Mouse (Mus musculus) neural tube, embryonic 11.5 days (tissue): Measurements from ENCODE around the gene Cenpu. TPM values are rescaled to one million over a fixed set of nuclear protein-coding genes. Genes with fewer than 3 reads are reported as not detected.

Experiments
- ATAC-seq: fragments of 200-750 bp; cut with Nextera tagmentation; 2 replicates; pipeline ENCODE4 v1.8.0; 2017; ENCODE audit warnings: moderate number of reproducible peaks, mild to moderate bottlenecking, moderate TSS enrichment, moderate library complexity; ENCODE audit not compliant: insufficient read depth, low FRiP score, low TSS enrichment
- DNase-seq: peaks from one replicate; pipeline ENCODE4 v3.0.0-alpha.2; 2015; ENCODE audit warnings: low spot score
- H3K27ac ChIP-seq: fragments of 300-500 bp; sonication (generic); 2 replicates; pipeline ENCODE4 v1.5.1; 2014; ENCODE audit warnings: low read depth, mild to moderate bottlenecking, low read length
- H3K27me3 ChIP-seq: fragments of 300-500 bp; sonication (generic); 2 replicates; pipeline ENCODE4 v1.6.1; 2014; ENCODE audit warnings: mild to moderate bottlenecking, low read length, mixed read lengths; ENCODE audit not compliant: control insufficient read depth, insufficient read depth
- H3K36me3 ChIP-seq: fragments of 300-500 bp; sonication (generic); 2 replicates; pipeline ENCODE4 v1.6.1; 2014; ENCODE audit warnings: mild to moderate bottlenecking, low read length, moderate library complexity, mixed read lengths; ENCODE audit not compliant: control insufficient read depth, insufficient read depth
- H3K4me1 ChIP-seq: fragments of 300-500 bp; sonication (generic); 2 replicates; pipeline ENCODE4 v1.6.1; 2014; ENCODE audit warnings: low read length, mixed read lengths; ENCODE audit not compliant: control insufficient read depth, insufficient read depth
- H3K4me2 ChIP-seq: fragments of 300-500 bp; sonication (generic); 2 replicates; pipeline ENCODE4 v1.6.1; 2014; ENCODE audit warnings: low read depth, mild to moderate bottlenecking, moderate library complexity
- H3K4me3 ChIP-seq: fragments of 300-500 bp; sonication (generic); 2 replicates; pipeline ENCODE4 v1.5.1; 2014; ENCODE audit warnings: low read depth, low read length
- H3K9ac ChIP-seq: fragments of 300-500 bp; sonication (generic); 2 replicates; pipeline ENCODE4 v1.6.1; 2014; ENCODE audit warnings: mild to moderate bottlenecking, low read length
- H3K9me3 ChIP-seq: fragments of 300-500 bp; sonication (generic); 2 replicates; pipeline ENCODE4 v1.6.1; 2016; ENCODE audit warnings: low read length; ENCODE audit not compliant: control insufficient read depth
- WGBS: fragments of 180-500 bp; shearing (Covaris S2); extraction: QIAGEN DNeasy Blood & Tissue Kit; methylation state at CpG from one replicate; pipeline ENCODE4 v1.1.7; 2014; 5-methylcytosine and 5-hydroxymethylcytosine counted together
- polyA plus RNA-seq: library from polyadenylated mRNA; unstranded; fragments of >200 nt; fragmentation: Nextera tagmentation; extraction: Ambion mirVana; gene quantifications from 2 replicates; pipeline ENCODE4 v1.2.1, GENCODE M21; 2014

The Cenpu gene
- polyA plus RNA-seq, 1 experiment from 2014 or later: 30.0 TPM

GRCm38 (mm10) chr8:46616879-46617689 is 65.3 kb downstream of the Cenpu start, which contains the start of the genes Primpol and Casp3:
Gene Primpol, minus strand, starts transcription at chr8:46617212.
Gene Casp3, plus strand, starts transcription at chr8:46617291.
- peak; percentile 98 for DNase-seq
- Histone ChIP-seq H3K4me3 (peak within 1 kb of the TSS; percentile 85), H3K9ac (peak within 1 kb of the TSS; percentile 92), H3K4me1 (peaks cover 9% of the 10 kb centered on the region), H3K27me3 (no peaks in the 10 kb centered on the region), H3K4me2 (peak within 1 kb of the TSS; percentile 63), H3K27ac (peak within 1 kb of the TSS; percentile 83), H3K36me3 (no peaks in the 10 kb centered on the region), H3K9me3 (no peaks in the 10 kb centered on the region)
- WGBS: under 1% methylated on average over 54 of the region's 54 CpGs
- ATAC-seq: peak; percentile 96

- DNase-seq: peak; percentile 27
- Histone ChIP-seq H3K36me3 (no peaks in the 10 kb centered on the region), H3K9me3 (no peaks in the 10 kb centered on the region), H3K4me3 (peak overlapping the region; percentile 85), H3K27me3 (no peaks in the 10 kb centered on the region), H3K4me2 (peak overlapping the region; percentile 63), H3K27ac (peak overlapping the region; percentile 83), H3K4me1 (peaks cover 9% of the 10 kb centered on the region), H3K9ac (peak overlapping the region; percentile 92)
- WGBS: under 1% methylated on average over 37 of the region's 38 CpGs
- peak; percentile 56; the same call in 1 of the 2 replicates for ATAC-seq
These were observed 66.1 kb downstream of the Cenpu start for GRCm38 (mm10) chr8:46617690-46618620.

GRCm38 (mm10) chr8:46618639-46619320 is 67.0 kb downstream of the Cenpu start:
- Histone ChIP-seq H3K9me3 (no peaks in the 10 kb centered on the region), H3K36me3 (no peaks in the 10 kb centered on the region), H3K27me3 (no peaks in the 10 kb centered on the region), H3K9ac (peak overlapping the region; percentile 92), H3K4me2 (peak overlapping the region; percentile 63), H3K27ac (no peak overlapping the region), H3K4me1 (peaks cover 9% of the 10 kb centered on the region), H3K4me3 (peak overlapping the region; percentile 85)
- WGBS: 4% methylated on average over 10 of the region's 10 CpGs
- DNase-seq (no peak), ATAC-seq (no peak)

- 77% methylated on average over 9 of the region's 9 CpGs for WGBS
- H3K4me1 ChIP-seq: peaks cover 9% of the 10 kb centered on the region
- no peak overlapping the region for H3K4me2 ChIP-seq
- H3K27ac ChIP-seq: no peak overlapping the region
- no peaks in the 10 kb centered on the region for H3K36me3 ChIP-seq
- H3K4me3 ChIP-seq: no peak overlapping the region
- no peaks in the 10 kb centered on the region for H3K27me3 ChIP-seq
- DNase-seq (no peak), ATAC-seq (no peak)
- no peak overlapping the region for H3K9ac ChIP-seq
- H3K9me3 ChIP-seq: no peaks in the 10 kb centered on the region
These were observed 70.8 kb downstream of the Cenpu start for GRCm38 (mm10) chr8:46622446-46623270.

- Histone ChIP-seq H3K9me3 (no peaks in the 10 kb centered on the region), H3K4me1 (no peaks in the 10 kb centered on the region), H3K9ac (no peak overlapping the region), H3K27ac (no peak overlapping the region), H3K36me3 (no peaks in the 10 kb centered on the region), H3K4me3 (no peak overlapping the region), H3K27me3 (no peaks in the 10 kb centered on the region), H3K4me2 (no peak overlapping the region)
- DNase-seq (no peak), ATAC-seq (no peak)
- 54% methylated on average over 1 of the region's 1 CpGs for WGBS
These were observed 73.3 kb downstream of the Cenpu start for GRCm38 (mm10) chr8:46625166-46625565.

GRCm38 (mm10) chr8:46626642-46627041 is 74.8 kb downstream of the Cenpu start:
- Histone ChIP-seq H3K9me3 (no peaks in the 10 kb centered on the region), H3K9ac (no peak overlapping the region), H3K4me3 (no peak overlapping the region), H3K27me3 (no peaks in the 10 kb centered on the region), H3K4me2 (no peak overlapping the region), H3K27ac (no peak overlapping the region), H3K36me3 (no peaks in the 10 kb centered on the region), H3K4me1 (no peaks in the 10 kb centered on the region)
- DNase-seq (no peak), ATAC-seq (no peak)
- 97% methylated on average over 5 of the region's 5 CpGs for WGBS

GRCm38 (mm10) chr8:46627881-46628280 is 76.1 kb downstream of the Cenpu start:
- Histone ChIP-seq H3K4me3 (no peak overlapping the region), H3K27ac (no peak overlapping the region), H3K9ac (no peak overlapping the region), H3K4me1 (no peaks in the 10 kb centered on the region), H3K4me2 (no peak overlapping the region), H3K36me3 (peaks cover 3% of the 10 kb centered on the region), H3K9me3 (no peaks in the 10 kb centered on the region), H3K27me3 (no peaks in the 10 kb centered on the region)
- WGBS: 66% methylated on average over 7 of the region's 7 CpGs
- DNase-seq (no peak), ATAC-seq (no peak)

GRCm38 (mm10) chr8:46628645-46629044 is 76.8 kb downstream of the Cenpu start:
- H3K9me3 ChIP-seq: no peaks in the 10 kb centered on the region

More at GRCm38 (mm10) chr8:46628645-46629044, 76.8 kb downstream of the Cenpu start:
- Histone ChIP-seq H3K36me3 (peaks cover 3% of the 10 kb centered on the region), H3K27me3 (no peaks in the 10 kb centered on the region), H3K4me2 (no peak overlapping the region), H3K4me3 (no peak overlapping the region), H3K9ac (no peak overlapping the region), H3K4me1 (no peaks in the 10 kb centered on the region), H3K27ac (no peak overlapping the region)
- no peak for DNase-seq
- WGBS: 96% methylated on average over 1 of the region's 1 CpGs
- ATAC-seq: no peak
